Mouse (Mus musculus): ENCODE measurements around the gene Ubap2l. TPM values are rescaled to one million over a fixed set of nuclear protein-coding genes. Genes with fewer than 3 reads are reported as not detected.

The Ubap2l gene
- polyA plus RNA-seq, 1 experiment from 2014 or later: 146 TPM

DNA sequence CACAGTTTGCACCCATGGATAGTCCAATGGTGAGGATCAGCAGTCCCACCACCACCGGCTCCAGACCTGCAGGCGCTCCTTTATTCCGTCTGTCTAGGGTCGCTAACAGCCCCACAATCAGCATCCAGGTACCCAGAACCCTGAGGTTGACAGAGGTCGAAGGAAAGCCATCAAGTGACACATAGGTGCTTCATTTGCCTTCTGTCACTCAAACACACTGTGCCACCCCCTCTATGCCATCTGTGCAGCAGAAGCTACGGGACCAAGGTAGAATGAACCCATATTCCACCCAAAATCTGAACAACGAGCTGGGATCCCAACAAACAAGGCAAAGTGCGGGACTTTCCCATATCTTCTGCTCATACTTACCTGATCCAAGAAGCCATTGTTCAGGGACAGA lies 86.9 kb downstream of the Ubap2l start:
- Histone ChIP-seq H3K9ac (ENCODE audit: low read length) (no peak overlapping the region), H3K9me3 (replicated peaks; ENCODE audit: control insufficient read depth, low read length) (no peaks in the 10 kb centered on the region), H3K4me2 (ENCODE audit: low read depth, low read length) (no peak overlapping the region), H3K4me3 (ENCODE audit: low read length) (no peak overlapping the region), H3K27me3 (ENCODE audit: control insufficient read depth, insufficient read depth, low read length) (no peaks in the 10 kb centered on the region), H3K36me3 (ENCODE audit: control insufficient read depth, insufficient read depth) (no peaks in the 10 kb centered on the region), H3K27ac (ENCODE audit: low read length) (no peak overlapping the region), H3K4me1 (ENCODE audit: control insufficient read depth, insufficient read depth, low read length) (peaks cover 24% of the 10 kb centered on the region)
- ATAC-seq (replicated peaks; ENCODE audit: extremely low read depth, insufficient read depth, low FRiP score): no peak
- 94% methylated on average over 8 of the region's 8 CpGs for WGBS

DNA sequence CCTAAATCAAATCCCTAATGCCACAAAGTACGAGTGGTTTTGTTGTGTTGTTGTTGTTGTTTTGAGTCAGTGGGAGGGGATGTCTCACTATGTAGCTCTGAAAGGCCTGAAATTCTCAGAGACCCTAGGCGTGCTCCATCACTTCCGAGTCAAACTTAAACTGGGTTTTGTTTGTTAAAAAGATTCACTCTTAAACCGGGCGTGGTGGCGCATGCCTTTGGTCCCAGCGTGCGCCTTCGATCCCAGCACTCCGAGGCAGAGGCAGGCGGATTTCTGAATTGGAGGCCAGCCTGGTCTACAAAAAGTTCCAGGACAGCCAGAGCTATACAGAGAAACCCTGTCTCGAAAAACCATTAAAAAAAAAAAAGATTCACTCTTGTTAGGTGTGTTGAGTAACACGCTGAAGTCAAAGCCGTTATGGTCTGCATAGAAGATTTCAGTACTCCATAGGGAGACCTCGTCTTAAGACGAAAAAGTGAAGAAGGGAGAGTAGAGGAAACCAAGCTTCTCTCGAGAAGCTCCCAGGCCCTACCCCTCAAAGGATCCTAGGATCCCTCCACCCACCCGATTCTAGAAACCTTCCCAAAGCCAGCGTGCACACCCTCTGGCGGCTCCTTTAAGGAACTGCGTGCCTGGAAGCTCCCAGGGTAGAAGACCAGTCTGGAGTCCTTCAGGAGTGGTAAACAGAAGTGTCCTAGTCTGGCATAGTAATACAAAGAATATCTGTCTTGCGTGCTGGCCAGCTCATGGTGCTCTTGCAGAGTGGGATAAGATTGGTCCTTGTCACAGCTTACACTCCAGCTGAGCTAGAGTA lies 88.3 kb downstream of the Ubap2l start:
- peak overlapping the region; percentile 92 for H3K4me3 ChIP-seq (ENCODE audit: low read length)
- H3K9ac ChIP-seq (ENCODE audit: low read length): peak overlapping the region; percentile 84
- ATAC-seq (replicated peaks; ENCODE audit: extremely low read depth, insufficient read depth, low FRiP score): no peak
- 24% methylated on average over 22 of the region's 22 CpGs for WGBS
- peaks cover 35% of the 10 kb centered on the region for H3K4me1 ChIP-seq (ENCODE audit: control insufficient read depth, insufficient read depth, low read length)
- H3K27me3 ChIP-seq (ENCODE audit: control insufficient read depth, insufficient read depth, low read length): no peaks in the 10 kb centered on the region
- no peaks in the 10 kb centered on the region for H3K9me3 ChIP-seq (replicated peaks; ENCODE audit: control insufficient read depth, low read length)
- peak overlapping the region; percentile 98 for H3K27ac ChIP-seq (ENCODE audit: low read length)
- H3K36me3 ChIP-seq (ENCODE audit: control insufficient read depth, insufficient read depth): no peaks in the 10 kb centered on the region
- H3K4me2 ChIP-seq (ENCODE audit: low read depth, low read length): peak overlapping the region; percentile 93

DNA sequence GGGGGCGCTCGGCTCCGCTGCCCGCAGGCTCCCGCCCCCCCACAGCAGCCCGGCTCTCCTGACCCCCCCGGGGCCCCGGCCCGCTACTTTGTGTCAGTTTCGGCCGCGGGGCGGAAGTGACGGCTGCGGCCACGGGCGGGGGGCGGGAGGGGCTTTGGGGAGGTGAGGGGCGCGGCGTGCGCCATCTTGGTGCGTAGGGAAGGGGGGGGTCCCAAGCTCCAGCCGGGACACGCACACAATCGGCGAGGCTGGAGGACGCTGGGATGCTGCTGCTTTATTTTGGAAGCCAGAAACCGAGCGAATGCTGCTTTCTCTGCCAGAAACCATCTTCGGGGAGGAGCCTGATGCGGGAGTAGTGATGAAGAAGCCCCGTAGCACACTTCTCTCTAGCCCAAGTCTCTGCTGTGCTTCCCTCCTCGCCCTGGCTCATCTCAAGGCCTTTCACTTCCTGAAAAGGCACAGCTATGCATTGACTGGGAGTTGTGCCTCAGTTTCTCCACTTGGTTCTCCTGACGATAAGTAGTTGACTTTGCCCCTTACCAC lies 89.1 kb downstream of the Ubap2l start, which contains the start of gene Atp8b2:
TSS of gene Atp8b2 (minus strand) at position 288 of the 543 bp plus-strand sequence.
- peak within 1 kb of the TSS; percentile 98 for H3K27ac ChIP-seq (ENCODE audit: low read length)
- H3K9me3 ChIP-seq (replicated peaks; ENCODE audit: control insufficient read depth, low read length): no peaks in the 10 kb centered on the region
- peaks cover 36% of the 10 kb centered on the region for H3K4me1 ChIP-seq (ENCODE audit: control insufficient read depth, insufficient read depth, low read length)
- H3K4me3 ChIP-seq (ENCODE audit: low read length): peak within 1 kb of the TSS; percentile 92
- peak; percentile 47 for ATAC-seq (replicated peaks; ENCODE audit: extremely low read depth, insufficient read depth, low FRiP score)
- H3K36me3 ChIP-seq (ENCODE audit: control insufficient read depth, insufficient read depth): 0 out of 2 replicates have a peak, but pooled peaks cover 3% of the 10 kb centered on the region
- peak within 1 kb of the TSS; percentile 93 for H3K4me2 ChIP-seq (ENCODE audit: low read depth, low read length)
- H3K27me3 ChIP-seq (ENCODE audit: control insufficient read depth, insufficient read depth, low read length): no peaks in the 10 kb centered on the region
- peak within 1 kb of the TSS; percentile 84 for H3K9ac ChIP-seq (ENCODE audit: low read length)
- 0% methylated on average over 33 of the region's 35 CpGs for WGBS

DNA sequence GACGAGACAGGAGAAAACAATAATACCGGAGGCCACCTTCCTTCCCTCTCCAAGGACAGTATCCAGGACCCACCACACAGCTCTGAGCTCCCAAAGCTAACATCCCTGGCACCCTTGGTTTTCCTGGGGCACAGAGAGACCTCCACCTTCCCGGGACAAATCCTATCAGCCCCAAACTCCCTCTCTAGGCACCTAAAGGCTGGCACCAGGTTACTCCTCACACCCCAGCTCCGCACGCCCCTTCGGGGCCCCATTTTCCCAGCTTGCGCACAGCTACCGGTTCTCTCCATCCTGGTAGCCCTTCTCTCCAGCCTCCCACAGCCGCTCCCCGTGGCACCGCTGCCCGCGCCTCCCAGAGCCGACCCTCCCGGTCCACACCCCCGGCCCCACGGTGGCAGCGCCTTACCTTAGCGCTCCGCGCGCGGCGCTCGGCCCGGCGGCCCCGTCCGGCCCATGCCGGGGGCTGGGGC lies 89.6 kb downstream of the Ubap2l start:
- ATAC-seq (replicated peaks; ENCODE audit: extremely low read depth, insufficient read depth, low FRiP score): peak; percentile 2

DNA sequence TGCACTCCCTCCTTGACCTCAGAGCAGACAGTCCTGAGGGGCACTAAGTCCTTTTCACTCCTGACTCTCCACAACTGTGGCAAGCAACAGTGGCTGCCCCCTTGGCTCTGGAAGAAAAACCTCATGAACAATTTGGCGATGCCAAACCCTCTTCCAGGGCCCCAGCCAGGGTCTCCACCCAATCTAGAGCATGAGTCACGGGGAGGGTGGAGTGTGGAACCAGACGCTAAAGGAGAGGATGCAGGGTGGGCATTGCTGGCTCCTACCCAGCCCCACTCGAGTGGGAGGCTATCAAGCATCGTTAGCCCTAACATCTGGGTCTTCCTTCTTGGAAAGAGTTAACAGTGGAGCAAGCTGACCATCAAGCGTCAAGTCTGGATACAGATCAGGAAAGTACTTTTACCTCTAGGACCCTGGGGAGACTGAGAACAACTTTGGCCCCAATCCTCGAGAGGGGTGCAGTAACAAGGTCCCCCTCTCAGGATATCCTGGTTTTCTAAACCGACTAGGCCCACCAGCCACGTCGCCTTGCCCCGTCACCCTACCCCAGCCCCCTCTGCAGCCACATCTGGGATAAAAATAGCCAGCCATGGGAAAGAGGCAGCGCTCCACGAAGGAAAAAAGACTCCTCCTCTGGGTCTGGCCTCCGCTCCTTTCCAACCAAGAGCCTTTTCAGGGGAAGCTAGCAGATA lies 90.2 kb downstream of the Ubap2l start:
- Histone ChIP-seq H3K36me3 (ENCODE audit: control insufficient read depth, insufficient read depth) (peaks cover 13% of the 10 kb centered on the region), H3K4me3 (ENCODE audit: low read length) (peak overlapping the region; percentile 92), H3K4me1 (ENCODE audit: control insufficient read depth, insufficient read depth, low read length) (peaks cover 36% of the 10 kb centered on the region), H3K9me3 (replicated peaks; ENCODE audit: control insufficient read depth, low read length) (no peaks in the 10 kb centered on the region), H3K9ac (ENCODE audit: low read length) (peak overlapping the region; percentile 84), H3K27me3 (ENCODE audit: control insufficient read depth, insufficient read depth, low read length) (no peaks in the 10 kb centered on the region), H3K4me2 (ENCODE audit: low read depth, low read length) (peak overlapping the region; percentile 93), H3K27ac (ENCODE audit: low read length) (peak overlapping the region; percentile 98)
- 1% methylated on average over 14 of the region's 14 CpGs for WGBS
- ATAC-seq (replicated peaks; ENCODE audit: extremely low read depth, insufficient read depth, low FRiP score): peak; percentile 15; the same call in 1 of the 2 replicates

More for the DNA sequence above, 89.6 kb downstream of the Ubap2l start:
- H3K27ac ChIP-seq (ENCODE audit: low read length): peak overlapping the region; percentile 98
- peak overlapping the region; percentile 93 for H3K4me2 ChIP-seq (ENCODE audit: low read depth, low read length)
- H3K36me3 ChIP-seq (ENCODE audit: control insufficient read depth, insufficient read depth): peaks cover 8% of the 10 kb centered on the region
- no peaks in the 10 kb centered on the region for H3K27me3 ChIP-seq (ENCODE audit: control insufficient read depth, insufficient read depth, low read length)
- H3K9ac ChIP-seq (ENCODE audit: low read length): peak overlapping the region; percentile 84
- H3K9me3 ChIP-seq (replicated peaks; ENCODE audit: control insufficient read depth, low read length): no peaks in the 10 kb centered on the region
- H3K4me3 ChIP-seq (ENCODE audit: low read length): peak overlapping the region; percentile 92
- H3K4me1 ChIP-seq (ENCODE audit: control insufficient read depth, insufficient read depth, low read length): peaks cover 36% of the 10 kb centered on the region
- WGBS: under 1% methylated on average over 19 of the region's 30 CpGs

DNA sequence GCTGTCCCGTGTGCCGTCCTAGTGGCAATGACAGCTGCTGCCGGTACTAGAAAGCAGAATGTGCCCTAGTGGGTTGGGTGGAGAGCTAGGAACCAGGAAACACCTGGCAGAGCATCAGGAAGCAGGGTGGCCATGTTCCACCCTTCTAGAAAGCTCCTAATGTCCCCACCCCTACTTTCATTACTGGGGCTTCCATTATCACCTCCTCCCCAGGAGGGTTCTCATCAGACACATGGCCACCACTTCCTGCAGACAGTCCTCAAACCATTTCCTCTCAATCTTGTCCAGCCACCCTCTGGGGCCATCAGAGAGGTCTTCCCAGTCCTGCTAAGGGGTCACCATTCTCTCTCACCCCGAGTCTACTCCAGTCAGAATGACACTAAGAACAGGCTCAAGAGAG lies 91.0 kb downstream of the Ubap2l start:
- Histone ChIP-seq H3K9me3 (replicated peaks; ENCODE audit: control insufficient read depth, low read length) (no peaks in the 10 kb centered on the region), H3K36me3 (ENCODE audit: control insufficient read depth, insufficient read depth) (peaks cover 19% of the 10 kb centered on the region), H3K9ac (ENCODE audit: low read length) (peak overlapping the region; percentile 84), H3K4me2 (ENCODE audit: low read depth, low read length) (peak overlapping the region; percentile 93), H3K27ac (ENCODE audit: low read length) (peak overlapping the region; percentile 98), H3K4me1 (ENCODE audit: control insufficient read depth, insufficient read depth, low read length) (peaks cover 36% of the 10 kb centered on the region), H3K4me3 (ENCODE audit: low read length) (peak overlapping the region; percentile 92), H3K27me3 (ENCODE audit: control insufficient read depth, insufficient read depth, low read length) (no peaks in the 10 kb centered on the region)
- WGBS: 30% methylated on average over 4 of the region's 4 CpGs
- no peak for ATAC-seq (replicated peaks; ENCODE audit: extremely low read depth, insufficient read depth, low FRiP score)

DNA sequence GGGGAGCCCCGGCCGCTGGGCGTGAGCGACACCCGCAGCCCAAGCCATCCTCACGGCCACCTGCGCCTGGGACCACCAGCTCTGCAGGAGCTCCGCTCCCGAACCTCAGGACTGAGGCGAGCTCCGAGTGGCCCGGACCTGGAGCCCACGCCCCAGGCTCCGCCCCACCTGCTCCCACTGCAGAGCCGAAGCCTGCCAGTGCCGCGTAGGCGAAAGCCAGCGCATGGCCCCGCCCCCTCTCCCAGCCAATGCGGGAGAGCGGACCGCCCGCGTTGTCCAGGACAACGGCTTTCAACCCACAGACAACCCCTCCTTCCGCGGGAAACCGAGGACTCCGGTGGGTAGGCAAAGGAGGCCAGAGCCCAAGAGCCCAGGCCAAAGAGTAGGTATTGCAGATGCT lies 92.0 kb downstream of the Ubap2l start:
- Histone ChIP-seq H3K9ac (ENCODE audit: low read length) (peak overlapping the region; percentile 75), H3K4me1 (ENCODE audit: control insufficient read depth, insufficient read depth, low read length) (peaks cover 36% of the 10 kb centered on the region), H3K4me2 (ENCODE audit: low read depth, low read length) (peak overlapping the region; percentile 93), H3K4me3 (ENCODE audit: low read length) (peak overlapping the region; percentile 64), H3K9me3 (replicated peaks; ENCODE audit: control insufficient read depth, low read length) (no peaks in the 10 kb centered on the region), H3K36me3 (ENCODE audit: control insufficient read depth, insufficient read depth) (peaks cover 29% of the 10 kb centered on the region), H3K27ac (ENCODE audit: low read length) (peak overlapping the region; percentile 21; the same call in 1 of the 2 replicates), H3K27me3 (ENCODE audit: control insufficient read depth, insufficient read depth, low read length) (no peaks in the 10 kb centered on the region)
- ATAC-seq (replicated peaks; ENCODE audit: extremely low read depth, insufficient read depth, low FRiP score): peak; percentile 88
- under 1% methylated on average over 30 of the region's 30 CpGs for WGBS

DNA sequence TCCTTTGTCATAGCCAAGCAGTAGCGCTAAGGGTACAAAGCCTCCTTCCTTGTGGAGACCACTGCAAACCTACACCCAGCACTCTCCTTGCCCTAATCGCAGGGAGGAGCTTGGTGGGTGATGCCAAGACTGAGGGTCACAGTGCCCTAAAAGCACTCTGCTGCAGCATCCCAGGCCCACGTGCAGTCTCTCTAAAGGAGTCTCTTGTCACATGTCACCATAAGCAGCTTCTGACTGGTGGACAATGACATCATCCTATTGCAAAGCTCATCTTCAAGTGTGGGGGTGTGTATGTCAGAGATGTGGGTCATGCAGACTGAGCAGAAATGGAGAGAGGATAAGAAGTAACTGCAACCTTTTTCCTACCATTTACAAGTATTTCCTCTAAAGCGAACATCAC lies 93.0 kb downstream of the Ubap2l start:
- 66% methylated on average over 4 of the region's 4 CpGs for WGBS
- ATAC-seq (replicated peaks; ENCODE audit: extremely low read depth, insufficient read depth, low FRiP score): no peak
- H3K9ac ChIP-seq (ENCODE audit: low read length): 0 out of 2 replicates have a peak overlapping the region, but pooled peaks have one; percentile 16
- peak overlapping the region; percentile 93; the same call in 1 of the 2 replicates for H3K4me2 ChIP-seq (ENCODE audit: low read depth, low read length)
- peaks cover 30% of the 10 kb centered on the region for H3K4me1 ChIP-seq (ENCODE audit: control insufficient read depth, insufficient read depth, low read length)
- H3K27ac ChIP-seq (ENCODE audit: low read length): no peak overlapping the region
- H3K27me3 ChIP-seq (ENCODE audit: control insufficient read depth, insufficient read depth, low read length): no peaks in the 10 kb centered on the region
- peak overlapping the region; percentile 64; the same call in 1 of the 2 replicates for H3K4me3 ChIP-seq (ENCODE audit: low read length)
- H3K36me3 ChIP-seq (ENCODE audit: control insufficient read depth, insufficient read depth): peaks cover 32% of the 10 kb centered on the region
- no peaks in the 10 kb centered on the region for H3K9me3 ChIP-seq (replicated peaks; ENCODE audit: control insufficient read depth, low read length)
